Mouse (Mus musculus) embryonic facial prominence, embryonic 11.5 days (tissue): ENCODE measurements at regions not wholly inside any gene's neighbourhood (a gene's known extent, or its start where the extent isn't known, plus 50 kb on each side); places are given as distances from the start of the nearest gene placed in this dataset.

Source experiments
- ATAC-seq: fragments of 200-750 bp; cut with Nextera tagmentation; replicated peaks from 2 replicates; pipeline ENCODE4 v1.8.0; 2017; ENCODE audit warnings: low read depth; ENCODE audit not compliant: insufficient number of reproducible peaks, low FRiP score, low TSS enrichment
- DNase-seq: peaks from one replicate; pipeline ENCODE4 v3.0.0-alpha.2; 2015; ENCODE audit warnings: low spot score
- H3K27ac ChIP-seq: fragments of 300-500 bp; sonication (generic); replicated peaks from 2 replicates; pipeline ENCODE4 v1.5.1; 2014; ENCODE audit warnings: mild to moderate bottlenecking, low read depth, low read length, control low read depth
- H3K27me3 ChIP-seq: fragments of 300-500 bp; sonication (generic); 2 replicates; pipeline ENCODE4 v1.6.1; 2014; ENCODE audit warnings: mild to moderate bottlenecking, low read length, moderate library complexity, mixed read lengths; ENCODE audit not compliant: control insufficient read depth, insufficient read depth
- H3K36me3 ChIP-seq: fragments of 300-500 bp; sonication (generic); replicated peaks from 2 replicates; pipeline ENCODE4 v1.6.1; 2014; ENCODE audit warnings: low read depth, mild to moderate bottlenecking, low read length, moderate library complexity, mixed read lengths; ENCODE audit not compliant: control insufficient read depth, insufficient read depth
- H3K4me1 ChIP-seq: fragments of 300-500 bp; sonication (generic); 2 replicates; pipeline ENCODE4 v1.6.1; 2014; ENCODE audit warnings: low read length, mixed read lengths; ENCODE audit not compliant: control insufficient read depth, insufficient read depth
- H3K4me2 ChIP-seq: fragments of 300-500 bp; sonication (generic); 2 replicates; pipeline ENCODE4 v1.6.1; 2014; ENCODE audit warnings: low read depth, mild to moderate bottlenecking, control low read depth, low read length, moderate library complexity
- H3K4me3 ChIP-seq: fragments of 300-500 bp; sonication (generic); 2 replicates; pipeline ENCODE4 v1.5.1; 2014; ENCODE audit warnings: low read depth, low read length, control low read depth
- H3K9ac ChIP-seq: fragments of 300-500 bp; sonication (generic); replicated peaks from 2 replicates; pipeline ENCODE4 v1.6.1; 2014; ENCODE audit warnings: mild to moderate bottlenecking, control low read depth, low read length
- H3K9me3 ChIP-seq: fragments of 300-500 bp; sonication (generic); replicated peaks from 2 replicates; pipeline ENCODE4 v1.6.1; 2016; ENCODE audit warnings: mild to moderate bottlenecking, low read length, inconsistent platforms, mixed read lengths; ENCODE audit not compliant: control insufficient read depth
- WGBS: fragments of 180-500 bp; shearing (Covaris S2); extraction: QIAGEN DNeasy Blood & Tissue Kit; methylation state at CpG from one replicate; pipeline ENCODE4 v1.1.7; 2014; 5-methylcytosine and 5-hydroxymethylcytosine counted together

- Histone ChIP-seq H3K36me3 (no peaks in the 10 kb centered on the region), H3K27ac (no peak overlapping the region), H3K9ac (no peak overlapping the region), H3K4me2 (no peak overlapping the region), H3K4me1 (no peaks in the 10 kb centered on the region), H3K9me3 (no peaks in the 10 kb centered on the region), H3K27me3 (no peaks in the 10 kb centered on the region), H3K4me3 (no peak overlapping the region)
- WGBS = 77% methylated on average over 14 of the region's 14 CpGs
- no peak for ATAC-seq
- DNase-seq = no peak
Observed at GRCm38 (mm10) chr5:129409440-129410004, 91.5 kb upstream of the Sfswap start.

- DNase-seq (no peak), ATAC-seq (no peak)
- no peak overlapping the region for H3K27ac ChIP-seq
- H3K9me3 ChIP-seq = no peaks in the 10 kb centered on the region
- H3K4me3 ChIP-seq = no peak overlapping the region
- no peak overlapping the region for H3K9ac ChIP-seq
- H3K27me3 ChIP-seq = no peaks in the 10 kb centered on the region
- H3K4me2 ChIP-seq = no peak overlapping the region
- 90% methylated on average over 6 of the region's 6 CpGs for WGBS
- H3K4me1 ChIP-seq = no peaks in the 10 kb centered on the region
- no peaks in the 10 kb centered on the region for H3K36me3 ChIP-seq
Observed at GRCm38 (mm10) chr5:129412161-129412560, 88.9 kb upstream of the Sfswap start.

- ATAC-seq = no peak
- 46% methylated on average over 12 of the region's 12 CpGs for WGBS
- peak overlapping the region; percentile 1; the same call in 1 of the 2 replicates for H3K9ac ChIP-seq
- DNase-seq = peak; percentile 28
- no peaks in the 10 kb centered on the region for H3K4me1 ChIP-seq
- no peak overlapping the region for H3K27ac ChIP-seq
- H3K9me3 ChIP-seq = no peaks in the 10 kb centered on the region
- H3K4me3 ChIP-seq = no peak overlapping the region
- no peaks in the 10 kb centered on the region for H3K27me3 ChIP-seq
- H3K36me3 ChIP-seq = no peaks in the 10 kb centered on the region
- no peak overlapping the region for H3K4me2 ChIP-seq
Observed at GRCm38 (mm10) chr5:129414960-129415706, 85.9 kb upstream of the Sfswap start.

GRCm38 (mm10) chr5:129416425-129416824 is 84.6 kb upstream of the Sfswap start:
- Histone ChIP-seq H3K9me3 (no peaks in the 10 kb centered on the region), H3K27ac (no peak overlapping the region), H3K36me3 (no peaks in the 10 kb centered on the region), H3K9ac (no peak overlapping the region), H3K4me1 (no peaks in the 10 kb centered on the region), H3K4me2 (no peak overlapping the region), H3K27me3 (no peaks in the 10 kb centered on the region), H3K4me3 (no peak overlapping the region)
- ATAC-seq (no peak), DNase-seq (peak; percentile 23)
- 26% methylated on average over 3 of the region's 3 CpGs for WGBS

GRCm38 (mm10) chr5:129417516-129417915 is 83.5 kb upstream of the Sfswap start:
- DNase-seq (no peak), ATAC-seq (no peak)
- Histone ChIP-seq H3K9me3 (no peaks in the 10 kb centered on the region), H3K4me1 (no peaks in the 10 kb centered on the region), H3K36me3 (no peaks in the 10 kb centered on the region), H3K27ac (no peak overlapping the region), H3K4me3 (no peak overlapping the region), H3K4me2 (no peak overlapping the region), H3K9ac (no peak overlapping the region), H3K27me3 (no peaks in the 10 kb centered on the region)
- WGBS = 83% methylated on average over 3 of the region's 3 CpGs

GRCm38 (mm10) chr5:129420981-129421380 is 80.0 kb upstream of the Sfswap start:
- no peaks in the 10 kb centered on the region for H3K36me3 ChIP-seq
- no peak overlapping the region for H3K9ac ChIP-seq
- no peak overlapping the region for H3K27ac ChIP-seq
- no peaks in the 10 kb centered on the region for H3K9me3 ChIP-seq
- ATAC-seq (no peak), DNase-seq (no peak)
- H3K4me1 ChIP-seq = no peaks in the 10 kb centered on the region
- no peak overlapping the region for H3K4me2 ChIP-seq
- no peaks in the 10 kb centered on the region for H3K27me3 ChIP-seq
- WGBS = 87% methylated on average over 2 of the region's 2 CpGs
- no peak overlapping the region for H3K4me3 ChIP-seq

GRCm38 (mm10) chr5:129429897-129430296 is 71.1 kb upstream of the Sfswap start:
- Histone ChIP-seq H3K4me1 (no peaks in the 10 kb centered on the region; the same call in 1 of the 2 replicates), H3K27ac (peak overlapping the region; percentile 63)

GRCm38 (mm10) chr5:129430330-129430729 is 70.7 kb upstream of the Sfswap start:
- ATAC-seq (no peak; the same call in 1 of the 2 replicates), DNase-seq (peak; percentile 57)
- Histone ChIP-seq H3K9ac (no peak overlapping the region), H3K4me1 (no peaks in the 10 kb centered on the region; the same call in 1 of the 2 replicates), H3K4me2 (no peak overlapping the region), H3K36me3 (no peaks in the 10 kb centered on the region), H3K27ac (peak overlapping the region; percentile 63), H3K27me3 (no peaks in the 10 kb centered on the region), H3K4me3 (no peak overlapping the region), H3K9me3 (no peaks in the 10 kb centered on the region)
- 32% methylated on average over 3 of the region's 3 CpGs for WGBS

More at GRCm38 (mm10) chr5:129429897-129430296, 71.1 kb upstream of the Sfswap start:
- Histone ChIP-seq H3K36me3 (no peaks in the 10 kb centered on the region), H3K27me3 (no peaks in the 10 kb centered on the region), H3K9ac (no peak overlapping the region), H3K9me3 (no peaks in the 10 kb centered on the region), H3K4me2 (no peak overlapping the region), H3K4me3 (no peak overlapping the region)
- peak; percentile 85 for DNase-seq
- peak; percentile 81 for ATAC-seq
